Mouse (Mus musculus) kidney, adult 2 months (tissue): ENCODE measurements at regions not wholly inside any gene's neighbourhood (a gene's known extent, or its start where the extent isn't known, plus 50 kb on each side); places are given as distances from the start of the nearest gene placed in this dataset.

Source experiments
- DNase-seq: peaks from one replicate; pipeline ENCODE4 v3.0.0; 2021
- H3K27ac ChIP-seq: fragments of 200-500 bp; 2 replicates; pipeline ENCODE4 v1.5.1; 2012; ENCODE audit warnings: low read depth, low read length, control low read depth, inconsistent platforms; ENCODE audit not compliant: insufficient read depth
- H3K27me3 ChIP-seq: fragments of 200-500 bp; replicated peaks from 2 replicates; pipeline ENCODE4 v1.6.1; 2012; ENCODE audit warnings: mild to moderate bottlenecking, moderate library complexity, low read length, inconsistent platforms; ENCODE audit not compliant: control insufficient read depth, insufficient read depth
- H3K36me3 ChIP-seq: fragments of 200-500 bp; 2 replicates; pipeline ENCODE4 v1.6.1; 2012; ENCODE audit warnings: mild to moderate bottlenecking, moderate library complexity, low read length, inconsistent platforms; ENCODE audit not compliant: control insufficient read depth, insufficient read depth
- H3K4me1 ChIP-seq: fragments of 200-500 bp; 2 replicates; pipeline ENCODE4 v1.6.1; 2011; ENCODE audit warnings: low read length; ENCODE audit not compliant: control insufficient read depth, insufficient read depth
- H3K4me3 ChIP-seq: fragments of 200-500 bp; 2 replicates; pipeline ENCODE4 v1.5.1; 2011; ENCODE audit warnings: mild to moderate bottlenecking, low read depth, low read length, control low read depth; ENCODE audit not compliant: insufficient read depth
- CTCF ChIP-seq: fragments of 200-500 bp; conservative IDR thresholded peaks from 2 replicates; pipeline ENCODE4 v1.5.1; 2011; ENCODE audit warnings: low read depth, mild to moderate bottlenecking, control low read depth, low read length, moderate library complexity, mixed read lengths; ENCODE audit not compliant: insufficient read depth, insufficient read length
- POLR2A ChIP-seq: fragments of 200-500 bp; IDR thresholded peaks from one replicate; pipeline ENCODE4 v1.6.1; 2011; ENCODE audit warnings: low read depth, low read length, control low read depth
- WGBS: fragments of 180-500 bp; shearing (Covaris S2); methylation state at CpG from one replicate; pipeline ENCODE4 v1.1.7; 2018; 5-methylcytosine and 5-hydroxymethylcytosine counted together

GRCm38 (mm10) chr13:107825636-107826035, 218.6 kb upstream of the Smim15 start:
- 64% methylated on average over 4 of the region's 4 CpGs for WGBS
- H3K27ac ChIP-seq: no peak overlapping the region

GRCm38 (mm10) chr13:107823342-107823741, 220.9 kb upstream of the Smim15 start:
- TF ChIP-seq CTCF (no peak), POLR2A (no peak)
- Histone ChIP-seq H3K4me1 (peaks cover 6% of the 10 kb centered on the region; the same call in 1 of the 2 replicates), H3K27ac (no peak overlapping the region), H3K27me3 (no peaks in the 10 kb centered on the region), H3K36me3 (no peaks in the 10 kb centered on the region), H3K4me3 (no peak overlapping the region)
- no peak for DNase-seq
- 31% methylated on average over 1 of the region's 1 CpGs for WGBS

More at GRCm38 (mm10) chr13:107825636-107826035, 218.6 kb upstream of the Smim15 start:
- no peaks in the 10 kb centered on the region for H3K27me3 ChIP-seq
- peaks cover 9% of the 10 kb centered on the region for H3K4me1 ChIP-seq
- H3K36me3 ChIP-seq: no peaks in the 10 kb centered on the region
- no peak for DNase-seq
- TF ChIP-seq CTCF (no peak), POLR2A (no peak)
- no peak overlapping the region for H3K4me3 ChIP-seq

- no peaks in the 10 kb centered on the region for H3K36me3 ChIP-seq
- H3K27ac ChIP-seq: no peak overlapping the region
- no peak overlapping the region for H3K4me3 ChIP-seq
- no peak for DNase-seq
- WGBS: 82% methylated on average over 2 of the region's 2 CpGs
- TF ChIP-seq POLR2A (no peak), CTCF (no peak)
- H3K27me3 ChIP-seq: no peaks in the 10 kb centered on the region
- H3K4me1 ChIP-seq: peaks cover 7% of the 10 kb centered on the region
Measured at GRCm38 (mm10) chr13:107822198-107822597, 222.0 kb upstream of the Smim15 start.

GRCm38 (mm10) chr13:107813562-107814161, 230.6 kb upstream of the Smim15 start:
- no peak for DNase-seq
- no peak for TF ChIP-seq POLR2A
- TF ChIP-seq CTCF: no peak
- no peak overlapping the region for H3K27ac ChIP-seq
- WGBS: 51% methylated on average over 9 of the region's 9 CpGs
- no peaks in the 10 kb centered on the region for H3K36me3 ChIP-seq
- H3K4me1 ChIP-seq: peaks cover 14% of the 10 kb centered on the region
- H3K4me3 ChIP-seq: no peak overlapping the region
- no peaks in the 10 kb centered on the region for H3K27me3 ChIP-seq

- 36% methylated on average over 5 of the region's 5 CpGs for WGBS
- H3K27ac ChIP-seq: no peak overlapping the region
- DNase-seq: no peak
- H3K27me3 ChIP-seq: no peaks in the 10 kb centered on the region
- H3K36me3 ChIP-seq: no peaks in the 10 kb centered on the region
- no peak for TF ChIP-seq POLR2A
- TF ChIP-seq CTCF: no peak
- H3K4me1 ChIP-seq: peaks cover 11% of the 10 kb centered on the region
- no peak overlapping the region for H3K4me3 ChIP-seq
Measured at GRCm38 (mm10) chr13:107812014-107812413, 232.2 kb upstream of the Smim15 start.

GRCm38 (mm10) chr13:107810802-107811192, 233.4 kb upstream of the Smim15 start:
- 57% methylated on average over 9 of the region's 9 CpGs for WGBS
- Histone ChIP-seq H3K4me3 (no peak overlapping the region), H3K36me3 (no peaks in the 10 kb centered on the region), H3K27ac (no peak overlapping the region), H3K4me1 (peaks cover 11% of the 10 kb centered on the region), H3K27me3 (no peaks in the 10 kb centered on the region)
- TF ChIP-seq POLR2A (no peak), CTCF (no peak)
- no peak for DNase-seq

- DNase-seq: peak; percentile 14
- TF ChIP-seq POLR2A: no peak
- no peak for TF ChIP-seq CTCF
- Histone ChIP-seq H3K4me1 (peaks cover 11% of the 10 kb centered on the region), H3K27ac (no peak overlapping the region), H3K27me3 (no peaks in the 10 kb centered on the region), H3K36me3 (no peaks in the 10 kb centered on the region), H3K4me3 (no peak overlapping the region)
- WGBS: 66% methylated on average over 9 of the region's 9 CpGs
Measured at GRCm38 (mm10) chr13:107810060-107810801, 234.0 kb upstream of the Smim15 start.
